Comparison of ENCODE assay signal across 9 mouse cellular contexts in the genomic region with DNA sequence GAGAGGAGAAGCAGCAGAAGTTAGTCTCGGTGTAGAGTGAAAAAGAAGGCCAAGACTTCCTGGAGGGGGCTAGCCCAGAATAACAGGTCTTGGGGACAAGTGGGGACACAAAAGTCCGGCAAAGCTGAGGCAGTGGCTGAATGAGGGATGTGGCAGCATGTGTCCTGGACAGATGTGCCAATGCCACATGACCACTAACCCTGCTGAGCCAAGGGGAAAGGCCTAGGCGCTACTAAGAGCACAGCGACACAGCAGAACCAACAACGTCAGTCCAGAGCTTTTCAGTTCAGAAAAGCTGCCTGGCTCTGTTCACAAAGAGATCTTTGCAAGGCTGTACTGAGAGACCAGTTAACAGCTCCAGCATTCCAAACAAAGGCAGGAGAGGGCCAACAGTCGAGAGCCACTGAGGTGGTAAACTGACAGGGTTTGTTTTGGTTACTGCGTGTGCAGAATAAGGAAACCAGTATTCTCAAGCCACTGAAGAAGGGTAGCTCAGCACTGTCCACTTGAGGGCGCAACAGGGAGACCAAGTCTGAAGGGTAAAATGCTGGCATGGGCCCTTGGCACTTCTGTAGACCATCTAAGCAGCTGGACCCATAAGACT. TPM values are rescaled to one million over a fixed set of nuclear protein-coding genes. Genes with fewer than 3 reads are reported as not detected.
DNase-seq lines count a peak whose midpoint lies in the region; ATAC-seq and TF ChIP-seq lines count a peak whose summit lies in the region.
"Had no signal": no experiment of that assay in that cellular context is flagged by ENCODE, and none has a peak within 500 bp of the region (broad histone marks: within the 10 kb centered on the region; RNA-seq: fewer than 3 reads in every experiment).

No protein-coding gene starts in this region.

- TF ChIP-seq CTCF in ES-Bruce4 (IDR thresholded peaks at IDR 0.05; ENCODE audit: low read depth, low read length), result peak; percentile 21

- H3K27me3 ChIP-seq in heart, embryonic 10.5 days (ENCODE audit: insufficient read depth, poor library complexity, severe bottlenecking), result no peaks in the 10 kb centered on the region
- H3K27me3 ChIP-seq in ES-Bruce4 (ENCODE audit: control insufficient read depth, insufficient read depth, low read length, poor library complexity, severe bottlenecking), result no peaks in the 10 kb centered on the region
- H3K27me3 ChIP-seq in limb, embryonic 15.5 days, result no peaks in the 10 kb centered on the region

- no peak for DNase-seq in heart, embryonic 10.5 days (ENCODE audit: low spot score)
- no peak for DNase-seq in heart, postnatal 4 days
- DNase-seq in frontal cortex, postnatal 10 days (ENCODE audit: low spot score in 2 of 2), result peak; percentile 19 to 41
- no peak for DNase-seq in urinary bladder, postnatal 25 days (ENCODE audit: low spot score)
- DNase-seq in natural killer cell, adult 2 months (ENCODE audit: low spot score in 2 of 2), result no peak
- DNase-seq in gastrocnemius, postnatal 25 days, result no peak

- ATAC-seq in limb, embryonic 15.5 days (ENCODE audit: insufficient number of reproducible peaks, low FRiP score, low TSS enrichment, low read depth), result no peak

- H3K36me3 ChIP-seq in heart, embryonic 10.5 days, result peaks cover 18% of the 10 kb centered on the region
- no peaks in the 10 kb centered on the region; the same call in 1 of the 2 replicates for H3K36me3 ChIP-seq in ES-Bruce4 (ENCODE audit: control insufficient read depth, insufficient read depth, low read length, poor library complexity, severe bottlenecking)
- H3K36me3 ChIP-seq in limb, embryonic 15.5 days, result no peaks in the 10 kb centered on the region; the same call in 1 of the 2 replicates

- no peak for TF ChIP-seq EP300 in ES-Bruce4 (IDR thresholded peaks at IDR 0.05; ENCODE audit: insufficient read depth, low read depth, low read length)

- H3K4me3 ChIP-seq in heart, embryonic 10.5 days, result no peak overlapping the region
- no peak overlapping the region for H3K4me3 ChIP-seq in ES-Bruce4 (ENCODE audit: low read depth, low read length)
- H3K4me3 ChIP-seq in limb, embryonic 15.5 days, result no peak overlapping the region

- H3K9ac ChIP-seq in ES-Bruce4 (ENCODE audit: low read depth, poor library complexity, severe bottlenecking), result no peak overlapping the region
- H3K9ac ChIP-seq in limb, embryonic 15.5 days, result no peak overlapping the region

- WGBS in heart, embryonic 10.5 days, result 75% methylated on average over 8 of the region's 8 CpGs
- 63% methylated on average over 8 of the region's 8 CpGs for WGBS in limb, embryonic 15.5 days

- peak overlapping the region; percentile 86; the same call in 1 of the 2 replicates for H3K27ac ChIP-seq in heart, embryonic 10.5 days
- H3K27ac ChIP-seq in ES-Bruce4 (ENCODE audit: insufficient read depth, low read length), result no peak overlapping the region
- 0 out of 2 replicates have a peak overlapping the region, but pooled peaks have one; percentile 3 for H3K27ac ChIP-seq in limb, embryonic 15.5 days
- H3K27ac ChIP-seq: macrophage had no signal

- peaks cover 66% of the 10 kb centered on the region for H3K4me1 ChIP-seq in heart, embryonic 10.5 days
- peaks cover 2% of the 10 kb centered on the region for H3K4me1 ChIP-seq in ES-Bruce4 (ENCODE audit: control insufficient read depth, insufficient read depth, low read length)
- peaks cover 47% of the 10 kb centered on the region for H3K4me1 ChIP-seq in limb, embryonic 15.5 days

- no peak overlapping the region for H3K4me2 ChIP-seq in limb, embryonic 15.5 days

- TF ChIP-seq POLR2A in ES-Bruce4 (IDR thresholded peaks at IDR 0.05; ENCODE audit: insufficient read depth, low read length), result no peak

- H3K9me3 ChIP-seq in heart, embryonic 10.5 days, result no peaks in the 10 kb centered on the region
- H3K9me3 ChIP-seq in ES-Bruce4 (replicated peaks; ENCODE audit: control insufficient read depth, insufficient read depth, low read length, poor library complexity, severe bottlenecking), result no peaks in the 10 kb centered on the region
- no peaks in the 10 kb centered on the region for H3K9me3 ChIP-seq in limb, embryonic 15.5 days

RNA-seq across cellular contexts. Expression of gene Gab1, which starts 15.0 kb away (rescaled TPM):
- 24.8 and 37.6 TPM in 2 replicates for polyA plus RNA-seq in heart, embryonic 10.5 days (2016; fragmentation: Nextera tagmentation; extraction: Ambion mirVana)
- total RNA-seq in heart, postnatal 4 days (2021), result 10 to 100 TPM; 52.2 to 58.7 TPM
- 144 and 158 TPM in 2 replicates for polyA plus RNA-seq in ES-Bruce4 (2011; ENCODE audit: insufficient read depth, insufficient read length, low read depth, missing spikeins)
- polyA plus RNA-seq in limb, embryonic 15.5 days (2015; fragmentation: Nextera tagmentation; extraction: Ambion mirVana), result 24.9 and 25.6 TPM in 2 replicates
- total RNA-seq in gastrocnemius, postnatal 25 days (2021), result 1 to 10 TPM; 9.4 to 9.8 TPM

Comparison
In these comparisons a context has a peak if more than half of its experiments do, and no peak if none do; other contexts are left out.
1. DNase-seq: peak in frontal cortex, postnatal 10 days (2 of 2); none in heart, embryonic 10.5 days (single experiment), heart, postnatal 4 days (single experiment), urinary bladder, postnatal 25 days (single experiment), natural killer cell, adult 2 months (0 of 2) and gastrocnemius, postnatal 25 days (single experiment).